Mouse (Mus musculus): Measurements from ENCODE around the gene Marveld1. TPM values are rescaled to one million over a fixed set of nuclear protein-coding genes. Genes with fewer than 3 reads are reported as not detected.

The Marveld1 gene
- polyA plus RNA-seq, 1 experiment from 2014 or later, result 9.2 TPM

DNA sequence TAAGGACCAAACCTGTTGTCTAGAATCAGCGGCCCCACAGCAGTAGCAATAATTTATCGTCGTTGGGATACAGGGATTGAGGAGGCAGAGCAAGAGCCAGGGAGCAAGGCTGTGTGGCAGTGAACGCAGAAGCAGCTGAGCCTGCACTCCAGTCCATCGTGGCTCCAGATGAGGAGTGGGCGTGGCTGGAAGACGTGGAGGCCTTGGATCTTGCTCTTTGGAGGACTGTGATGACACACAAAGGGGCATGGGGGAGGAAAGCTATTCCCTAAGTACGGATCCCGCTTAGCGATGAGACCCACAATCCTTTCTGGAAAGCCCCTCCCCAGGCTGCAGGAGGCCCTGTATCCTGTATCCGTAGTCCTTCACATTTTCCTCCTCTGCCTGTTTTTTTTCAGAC lies 50.8 kb downstream of the Marveld1 start:
- no peak overlapping the region for H3K4me2 ChIP-seq (ENCODE audit: low read depth)
- H3K4me1 ChIP-seq (ENCODE audit: control insufficient read depth, insufficient read depth, low read length), result 0 out of 2 replicates have a peak, but pooled peaks cover 3% of the 10 kb centered on the region
- 53% methylated on average over 11 of the region's 11 CpGs for WGBS
- H3K27me3 ChIP-seq (ENCODE audit: control insufficient read depth, insufficient read depth, low read length), result peaks cover 35% of the 10 kb centered on the region
- DNase-seq (ENCODE audit: low spot score), result no peak
- no peaks in the 10 kb centered on the region for H3K36me3 ChIP-seq (ENCODE audit: control insufficient read depth, insufficient read depth, low read length)
- H3K9ac ChIP-seq (ENCODE audit: low read length), result no peak overlapping the region
- no peak for ATAC-seq (ENCODE audit: insufficient read depth, low FRiP score, low TSS enrichment)
- H3K9me3 ChIP-seq (ENCODE audit: control insufficient read depth, low read length), result no peaks in the 10 kb centered on the region; the same call in 1 of the 2 replicates
- no peak overlapping the region for H3K27ac ChIP-seq (ENCODE audit: low read depth, low read length)
- H3K4me3 ChIP-seq (ENCODE audit: low read depth, low read length), result no peak overlapping the region

Other genes with a start within 250 kb of the Marveld1 start
- gene Pgam1, start 235.5 kb upstream of the Marveld1 start, polyA plus RNA-seq (2014; fragmentation: Nextera tagmentation; extraction: Ambion mirVana), result 824 and 860 TPM in 2 replicates
- 61.3 and 67.0 TPM in 2 replicates for gene Exosc1, start 214.0 kb upstream of the Marveld1 start, polyA plus RNA-seq (2014; fragmentation: Nextera tagmentation; extraction: Ambion mirVana)
- 66.8 and 69.2 TPM in 2 replicates for gene Zdhhc16, start 213.9 kb upstream of the Marveld1 start, polyA plus RNA-seq (2014; fragmentation: Nextera tagmentation; extraction: Ambion mirVana)
- 29.0 and 35.1 TPM in 2 replicates for gene Mms19, start 166.2 kb upstream of the Marveld1 start, polyA plus RNA-seq (2014; fragmentation: Nextera tagmentation; extraction: Ambion mirVana)
- 9.9 and 11.2 TPM in 2 replicates for gene Ubtd1, start 165.6 kb upstream of the Marveld1 start, polyA plus RNA-seq (2014; fragmentation: Nextera tagmentation; extraction: Ambion mirVana)
- gene Ankrd2, start 111.4 kb upstream of the Marveld1 start, polyA plus RNA-seq (2014; fragmentation: Nextera tagmentation; extraction: Ambion mirVana), result 0.45 and 0.48 TPM in 2 replicates
- 0.49 and 1.4 TPM in 2 replicates for gene Hoga1, start 101.8 kb upstream of the Marveld1 start, polyA plus RNA-seq (2014; fragmentation: Nextera tagmentation; extraction: Ambion mirVana)
- gene 4933411K16Rik, start 95.2 kb upstream of the Marveld1 start, polyA plus RNA-seq (2014; fragmentation: Nextera tagmentation; extraction: Ambion mirVana), result not detected in 2 replicates
- gene Morn4, start 61.0 kb upstream of the Marveld1 start, polyA plus RNA-seq (2014; fragmentation: Nextera tagmentation; extraction: Ambion mirVana), result 72.0 and 78.9 TPM in 2 replicates
- gene Pi4k2a, start 56.9 kb upstream of the Marveld1 start, polyA plus RNA-seq (2014; fragmentation: Nextera tagmentation; extraction: Ambion mirVana), result 28.9 and 29.6 TPM in 2 replicates
- gene Avpi1, start 18.3 kb upstream of the Marveld1 start, polyA plus RNA-seq (2014; fragmentation: Nextera tagmentation; extraction: Ambion mirVana), result 13.0 and 13.6 TPM in 2 replicates
- 21.1 and 23.7 TPM in 2 replicates for gene Zfyve27, start 16.6 kb downstream of the Marveld1 start, polyA plus RNA-seq (2014; fragmentation: Nextera tagmentation; extraction: Ambion mirVana)
- 3.3 and 4.1 TPM in 2 replicates for gene Sfrp5, start 54.9 kb downstream of the Marveld1 start, polyA plus RNA-seq (2014; fragmentation: Nextera tagmentation; extraction: Ambion mirVana)
- gene Golga7b, start 100.2 kb downstream of the Marveld1 start, polyA plus RNA-seq (2014; fragmentation: Nextera tagmentation; extraction: Ambion mirVana), result 5.5 and 6.1 TPM in 2 replicates